Mouse (Mus musculus) hindbrain, embryonic 10.5 days (tissue): ENCODE data around the gene Me3. TPM values are rescaled to one million over a fixed set of nuclear protein-coding genes. Genes with fewer than 3 reads are reported as not detected.

Experiments used
- DNase-seq: peaks from one replicate; pipeline ENCODE4 v3.0.0-alpha.2; 2017; ENCODE audit warnings: low spot score
- H3K27ac ChIP-seq: fragments of 300-500 bp; sonication (generic); 2 replicates; pipeline ENCODE4 v1.5.1; 2016; ENCODE audit warnings: mild to moderate bottlenecking, moderate library complexity
- H3K27me3 ChIP-seq: fragments of 300-500 bp; sonication (generic); 2 replicates; pipeline ENCODE4 v1.6.1; 2016; ENCODE audit warnings: mild to moderate bottlenecking; ENCODE audit not compliant: poor library complexity, insufficient read depth, severe bottlenecking
- H3K36me3 ChIP-seq: fragments of 300-500 bp; sonication (generic); 2 replicates; pipeline ENCODE4 v1.6.1; 2016; ENCODE audit warnings: mild to moderate bottlenecking, moderate library complexity
- H3K4me1 ChIP-seq: fragments of 300-500 bp; sonication (generic); replicated peaks from 2 replicates; pipeline ENCODE4 v1.6.1; 2016; ENCODE audit warnings: mild to moderate bottlenecking
- H3K4me3 ChIP-seq: fragments of 300-500 bp; sonication (generic); 2 replicates; pipeline ENCODE4 v1.5.1; 2016; ENCODE audit warnings: mild to moderate bottlenecking, moderate library complexity
- H3K9me3 ChIP-seq: fragments of 300-500 bp; sonication (generic); 2 replicates; pipeline ENCODE4 v1.6.1; 2016; ENCODE audit warnings: mild to moderate bottlenecking, moderate library complexity
- WGBS: fragments of 180-500 bp; shearing (Covaris S2); methylation state at CpG from one replicate; pipeline ENCODE4 v1.1.7; 2016; 5-methylcytosine and 5-hydroxymethylcytosine counted together
- polyA plus RNA-seq: library from polyadenylated mRNA; unstranded; fragments of >200 nt; fragmentation: Nextera tagmentation; extraction: Ambion mirVana; gene quantifications from 2 replicates; pipeline ENCODE4 v1.2.1, GENCODE M21; 2016

The Me3 gene
- polyA plus RNA-seq, 1 experiment from 2014 or later = 3.3 TPM

DNA sequence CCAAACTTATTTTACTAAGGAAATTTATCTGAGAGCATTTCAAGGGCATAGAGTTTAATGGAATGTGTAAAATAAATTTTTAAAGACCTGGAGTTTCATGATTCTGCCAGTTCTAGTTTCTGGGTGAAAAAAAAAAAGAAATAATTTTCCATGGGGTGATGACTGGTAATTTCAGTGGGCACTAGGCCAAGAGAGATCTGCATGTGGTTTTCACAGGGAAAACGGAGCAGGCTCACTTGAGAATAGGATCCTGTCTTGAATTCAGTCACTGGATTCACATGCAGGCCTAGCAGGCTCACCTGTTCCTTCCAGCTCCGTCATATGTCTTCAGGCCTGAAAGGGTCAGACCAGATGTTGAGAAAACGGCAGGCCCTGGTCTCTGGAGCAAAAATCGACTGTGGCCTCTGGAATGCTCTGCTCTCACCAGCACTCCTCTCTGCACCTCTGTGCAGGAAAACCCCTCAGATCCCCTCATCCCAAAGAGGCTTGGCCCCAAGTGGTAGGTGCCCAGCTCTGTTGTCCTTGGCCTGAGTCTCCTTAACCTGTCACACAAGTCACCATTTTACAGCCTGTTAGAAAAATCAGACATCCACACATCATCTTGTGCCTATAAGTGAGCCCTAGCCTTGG, 196.4 kb downstream of the Me3 start:
- WGBS = 82% methylated on average over 4 of the region's 4 CpGs
- H3K36me3 ChIP-seq = no peaks in the 10 kb centered on the region
- DNase-seq = no peak
- 0 out of 2 replicates have a peak, but pooled peaks cover 4% of the 10 kb centered on the region for H3K4me1 ChIP-seq
- no peaks in the 10 kb centered on the region for H3K27me3 ChIP-seq
- H3K4me3 ChIP-seq = no peak overlapping the region
- 0 out of 2 replicates have a peak, but pooled peaks cover 2% of the 10 kb centered on the region for H3K9me3 ChIP-seq
- no peak overlapping the region for H3K27ac ChIP-seq

DNA sequence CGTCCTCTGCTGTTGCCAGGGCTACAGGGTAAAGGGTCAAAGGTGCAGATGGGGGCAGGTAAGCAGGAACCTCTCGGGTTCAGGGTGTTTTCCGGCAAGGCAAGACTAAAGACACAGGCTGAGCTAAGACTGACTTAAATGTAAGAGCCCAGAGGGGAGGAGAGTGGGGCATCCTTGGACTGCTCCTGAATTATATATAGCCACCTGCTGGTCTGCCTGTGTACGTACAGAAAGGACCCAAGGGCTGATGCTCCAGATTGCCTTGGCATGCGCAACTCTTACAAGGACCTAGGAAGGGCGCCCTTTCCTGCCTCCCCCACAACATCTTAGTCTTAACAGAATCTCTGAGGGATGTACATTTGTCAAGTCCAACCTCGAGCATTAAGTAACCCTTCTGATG, 197.0 kb downstream of the Me3 start:
- H3K27me3 ChIP-seq = no peaks in the 10 kb centered on the region
- WGBS = 62% methylated on average over 7 of the region's 7 CpGs
- peak; percentile 29 for DNase-seq

GRCm38 (mm10) chr7:89833521-89833920, 201.3 kb downstream of the Me3 start:
- H3K36me3 ChIP-seq = no peaks in the 10 kb centered on the region
- no peaks in the 10 kb centered on the region for H3K9me3 ChIP-seq
- WGBS = 94% methylated on average over 8 of the region's 8 CpGs
- no peaks in the 10 kb centered on the region for H3K27me3 ChIP-seq
- DNase-seq = no peak
- H3K4me3 ChIP-seq = no peak overlapping the region
- no peak overlapping the region for H3K27ac ChIP-seq
- H3K4me1 ChIP-seq = peaks cover 10% of the 10 kb centered on the region

More for the DNA sequence above, 197.0 kb downstream of the Me3 start:
- Histone ChIP-seq H3K36me3 (no peaks in the 10 kb centered on the region), H3K4me1 (0 out of 2 replicates have a peak, but pooled peaks cover 4% of the 10 kb centered on the region), H3K4me3 (no peak overlapping the region), H3K9me3 (0 out of 2 replicates have a peak, but pooled peaks cover 2% of the 10 kb centered on the region), H3K27ac (no peak overlapping the region)

GRCm38 (mm10) chr7:89835566-89835965, 203.4 kb downstream of the Me3 start:
- no peak for DNase-seq
- H3K4me3 ChIP-seq = no peak overlapping the region
- no peak overlapping the region for H3K27ac ChIP-seq
- H3K27me3 ChIP-seq = no peaks in the 10 kb centered on the region
- no peaks in the 10 kb centered on the region for H3K9me3 ChIP-seq
- H3K4me1 ChIP-seq = peaks cover 10% of the 10 kb centered on the region
- 82% methylated on average over 8 of the region's 8 CpGs for WGBS
- H3K36me3 ChIP-seq = no peaks in the 10 kb centered on the region

- Histone ChIP-seq H3K4me1 (peaks cover 13% of the 10 kb centered on the region), H3K27me3 (no peaks in the 10 kb centered on the region), H3K36me3 (no peaks in the 10 kb centered on the region), H3K4me3 (no peak overlapping the region), H3K9me3 (no peaks in the 10 kb centered on the region), H3K27ac (no peak overlapping the region)
- no peak for DNase-seq
- WGBS = 94% methylated on average over 7 of the region's 7 CpGs
Measured at GRCm38 (mm10) chr7:89836676-89837075, 204.5 kb downstream of the Me3 start.

DNA sequence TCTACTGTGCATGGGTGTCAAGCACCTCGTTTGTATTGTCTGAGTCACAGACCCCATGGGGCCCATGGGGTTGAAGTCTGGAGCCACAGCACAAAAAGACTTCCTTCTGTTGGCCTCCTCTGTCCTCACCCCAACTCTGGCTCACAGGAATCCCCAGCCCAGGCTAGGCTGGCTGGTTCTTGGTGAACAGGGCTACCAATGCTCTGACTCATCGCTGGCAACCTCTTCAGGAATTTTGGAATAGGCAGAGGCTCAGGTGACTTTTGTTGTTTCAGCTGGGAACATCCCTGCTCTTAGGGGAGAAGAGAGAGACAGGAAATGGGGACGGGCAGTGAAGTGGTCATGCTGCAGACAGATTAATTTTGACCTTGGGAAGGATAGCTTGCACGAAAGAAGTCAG, 205.6 kb downstream of the Me3 start:
- 65% methylated on average over 4 of the region's 4 CpGs for WGBS
- H3K4me3 ChIP-seq = no peak overlapping the region
- no peak for DNase-seq
- H3K27ac ChIP-seq = 0 out of 2 replicates have a peak overlapping the region, but pooled peaks have one; percentile 8
- H3K9me3 ChIP-seq = no peaks in the 10 kb centered on the region
- no peaks in the 10 kb centered on the region for H3K36me3 ChIP-seq
- H3K4me1 ChIP-seq = peaks cover 16% of the 10 kb centered on the region
- H3K27me3 ChIP-seq = no peaks in the 10 kb centered on the region

- DNase-seq = no peak
- Histone ChIP-seq H3K9me3 (no peaks in the 10 kb centered on the region), H3K36me3 (no peaks in the 10 kb centered on the region), H3K4me3 (no peak overlapping the region), H3K27ac (no peak overlapping the region), H3K27me3 (no peaks in the 10 kb centered on the region), H3K4me1 (peaks cover 16% of the 10 kb centered on the region)
- WGBS = 87% methylated on average over 8 of the region's 8 CpGs
Measured at GRCm38 (mm10) chr7:89839721-89840120, 207.5 kb downstream of the Me3 start.

DNA sequence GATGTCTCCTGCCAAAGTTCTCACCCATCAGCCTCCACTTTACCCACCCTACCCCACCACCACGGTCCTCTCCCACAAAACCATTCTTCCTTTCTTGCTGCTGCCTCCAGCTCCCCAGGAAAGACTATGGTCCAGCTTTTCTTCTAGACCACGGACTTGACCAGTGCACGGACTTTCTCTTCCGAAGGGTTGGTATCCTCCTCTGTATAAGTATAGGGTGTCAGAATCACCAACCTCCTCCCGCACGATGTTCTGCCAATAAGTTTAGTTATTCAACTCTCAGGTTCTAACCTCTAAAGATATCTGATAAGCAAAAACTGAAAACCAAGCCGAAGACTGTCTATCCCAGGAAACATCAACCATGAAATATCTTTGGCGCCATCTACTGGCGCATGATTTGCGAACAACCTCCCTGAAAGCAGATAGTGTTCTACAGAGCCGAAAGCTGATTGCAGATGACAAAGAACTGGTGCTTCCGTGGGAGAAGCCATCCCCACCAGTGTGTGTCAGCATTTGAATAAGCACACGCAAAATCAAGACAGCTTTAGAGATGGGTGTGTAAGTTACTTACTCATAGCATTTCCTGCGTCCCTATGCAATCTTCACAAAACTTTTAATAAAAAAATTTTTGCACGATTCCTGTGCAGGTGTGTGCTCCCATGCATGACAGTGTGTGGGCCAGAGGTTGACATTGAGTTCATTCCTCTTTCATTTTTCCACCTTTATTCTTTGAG, 209.6 kb downstream of the Me3 start:
- H3K9me3 ChIP-seq = no peaks in the 10 kb centered on the region
- H3K27ac ChIP-seq = no peak overlapping the region
- no peaks in the 10 kb centered on the region for H3K27me3 ChIP-seq
- no peaks in the 10 kb centered on the region for H3K36me3 ChIP-seq
- DNase-seq = peak; percentile 83
- 39% methylated on average over 15 of the region's 15 CpGs for WGBS
- H3K4me1 ChIP-seq = peaks cover 16% of the 10 kb centered on the region
- no peak overlapping the region for H3K4me3 ChIP-seq

DNA sequence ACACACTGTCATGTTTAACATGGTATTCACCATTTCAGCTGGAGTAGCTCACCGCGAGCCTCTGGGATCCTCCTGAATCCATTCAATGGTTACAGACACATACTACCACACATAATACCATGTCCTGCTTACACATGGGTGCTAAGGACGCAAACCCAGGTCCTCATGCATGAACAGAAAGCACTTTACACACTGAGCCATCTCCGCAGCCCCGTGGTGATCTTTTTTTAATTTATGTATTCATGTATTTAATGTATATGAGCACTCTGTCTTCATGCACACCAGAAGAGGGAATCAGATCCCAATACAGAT, 210.2 kb downstream of the Me3 start:
- no peak for DNase-seq
- Histone ChIP-seq H3K4me3 (no peak overlapping the region), H3K4me1 (peaks cover 16% of the 10 kb centered on the region)

GRCm38 (mm10) chr7:89843121-89843520, 210.9 kb downstream of the Me3 start:
- no peak for DNase-seq

More for the DNA sequence above, 210.2 kb downstream of the Me3 start:
- Histone ChIP-seq H3K27ac (no peak overlapping the region), H3K9me3 (no peaks in the 10 kb centered on the region), H3K27me3 (no peaks in the 10 kb centered on the region), H3K36me3 (no peaks in the 10 kb centered on the region)
- 90% methylated on average over 5 of the region's 5 CpGs for WGBS

DNA sequence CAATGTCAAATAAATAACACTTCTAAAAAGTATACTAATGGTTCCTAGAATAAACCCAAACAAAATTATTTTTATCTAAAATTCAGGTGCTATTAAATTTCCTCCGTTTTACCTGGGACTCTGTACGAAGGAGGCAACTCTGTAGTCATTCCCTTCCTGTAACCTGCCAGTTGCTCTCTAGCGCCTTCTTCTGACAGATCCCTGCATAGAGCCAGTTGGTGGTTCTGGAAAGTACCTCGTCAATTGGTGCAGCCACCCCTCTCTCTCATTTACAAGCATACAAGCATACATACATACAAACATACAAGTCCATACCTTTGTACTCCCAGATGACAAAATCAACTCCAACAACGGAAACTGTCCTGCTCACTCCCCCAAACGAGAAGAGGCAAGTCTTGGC, 211.3 kb downstream of the Me3 start:
- no peaks in the 10 kb centered on the region for H3K27me3 ChIP-seq
- peak; percentile 13 for DNase-seq
- no peak overlapping the region for H3K27ac ChIP-seq
- H3K36me3 ChIP-seq = no peaks in the 10 kb centered on the region
- no peaks in the 10 kb centered on the region for H3K9me3 ChIP-seq
- no peak overlapping the region for H3K4me3 ChIP-seq
- 35% methylated on average over 6 of the region's 6 CpGs for WGBS
- 0 out of 2 replicates have a peak, but pooled peaks cover 10% of the 10 kb centered on the region for H3K4me1 ChIP-seq

More at GRCm38 (mm10) chr7:89843121-89843520, 210.9 kb downstream of the Me3 start:
- Histone ChIP-seq H3K27me3 (no peaks in the 10 kb centered on the region), H3K27ac (no peak overlapping the region), H3K4me1 (0 out of 2 replicates have a peak, but pooled peaks cover 10% of the 10 kb centered on the region), H3K4me3 (no peak overlapping the region), H3K9me3 (no peaks in the 10 kb centered on the region), H3K36me3 (no peaks in the 10 kb centered on the region)
- 57% methylated on average over 6 of the region's 6 CpGs for WGBS

- Histone ChIP-seq H3K27me3 (no peaks in the 10 kb centered on the region), H3K4me3 (no peak overlapping the region), H3K4me1 (0 out of 2 replicates have a peak, but pooled peaks cover 7% of the 10 kb centered on the region), H3K36me3 (no peaks in the 10 kb centered on the region), H3K27ac (no peak overlapping the region), H3K9me3 (no peaks in the 10 kb centered on the region)
- DNase-seq = no peak
- 85% methylated on average over 4 of the region's 4 CpGs for WGBS
Measured at GRCm38 (mm10) chr7:89845669-89846068, 213.5 kb downstream of the Me3 start.

DNA sequence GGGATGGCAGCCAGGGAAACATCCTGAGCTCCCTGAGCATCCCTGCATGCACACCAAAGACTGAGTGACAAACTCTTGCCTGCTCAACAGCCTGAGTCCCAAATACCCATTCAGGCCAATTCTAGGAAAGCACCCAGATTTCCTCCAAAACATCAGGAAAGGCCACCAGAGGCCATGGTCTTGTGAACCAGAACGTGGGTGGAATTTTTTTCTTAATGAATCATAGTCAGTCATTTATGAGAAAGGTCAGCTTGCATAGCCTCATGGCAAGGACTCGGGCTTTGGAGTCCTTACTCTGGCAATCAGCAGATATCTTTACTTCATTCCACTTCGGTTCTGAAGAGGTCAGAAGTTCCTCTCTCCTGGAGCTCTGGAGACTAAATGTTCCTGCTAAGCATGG, 218.3 kb downstream of the Me3 start:
- DNase-seq = no peak
- Histone ChIP-seq H3K4me3 (no peak overlapping the region), H3K36me3 (no peaks in the 10 kb centered on the region), H3K27me3 (no peaks in the 10 kb centered on the region), H3K4me1 (no peaks in the 10 kb centered on the region), H3K27ac (no peak overlapping the region), H3K9me3 (no peaks in the 10 kb centered on the region)
- WGBS = 83% methylated on average over 3 of the region's 3 CpGs
